Mouse (Mus musculus) erythroblast, embryonic 14.5 days (primary cell): Measurements from ENCODE around the gene Arpc2.

Experiments used
- GATA1 ChIP-seq: IDR thresholded peaks from 2 replicates; pipeline ENCODE4 v1.6.1; 2012; ENCODE audit warnings: low read length, inconsistent platforms, mixed read lengths
- TAL1 ChIP-seq: IDR thresholded peaks from 3 replicates; pipeline ENCODE4 v1.6.1; 2012; ENCODE audit warnings: low read length, inconsistent platforms, mixed read lengths

DNA sequence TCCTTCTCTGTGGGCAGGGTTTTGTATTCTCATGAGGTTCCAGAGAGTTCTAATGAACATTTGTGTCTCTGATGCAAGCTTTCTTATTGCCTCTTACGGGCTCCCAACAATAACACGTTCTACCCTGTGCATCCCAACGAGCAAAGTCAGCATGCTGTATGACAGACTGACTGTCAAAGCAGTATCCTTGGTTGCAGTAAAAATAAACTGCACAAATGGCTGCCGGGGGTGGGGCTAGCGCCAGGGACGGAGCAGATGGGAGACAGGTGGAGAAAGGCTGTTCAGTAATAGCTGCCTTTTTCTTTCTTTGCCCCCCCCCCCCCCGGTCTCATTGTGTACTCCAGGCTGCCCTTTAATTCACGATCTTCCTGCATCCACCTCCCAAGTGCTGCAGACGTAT, 28.0 kb upstream of the Arpc2 start:
- TF ChIP-seq TAL1: no peak
- TF ChIP-seq GATA1: no peak
